Mouse (Mus musculus): ENCODE results near the gene Ebpl. TPM values are rescaled to one million over a fixed set of nuclear protein-coding genes. Genes with fewer than 3 reads are reported as not detected.

Gene Ebpl
- polyA plus RNA-seq, 1 experiment from 2014 or later: 6.7 TPM

Other genes starting within 250 kb of the Ebpl start
- 2.4 TPM in 2 replicates for gene Sacs, start 222.0 kb downstream of the Ebpl start, polyA plus RNA-seq (2015; fragmentation: Nextera tagmentation; extraction: Ambion mirVana)
- 0.48 and 0.62 TPM in 2 replicates for gene Sgcg, start 101.9 kb downstream of the Ebpl start, polyA plus RNA-seq (2015; fragmentation: Nextera tagmentation; extraction: Ambion mirVana)
- 2.7 and 3.7 TPM in 2 replicates for gene Arl11, start 50.7 kb downstream of the Ebpl start, polyA plus RNA-seq (2015; fragmentation: Nextera tagmentation; extraction: Ambion mirVana)
- gene Kpna3, start 79.4 kb upstream of the Ebpl start, polyA plus RNA-seq (2015; fragmentation: Nextera tagmentation; extraction: Ambion mirVana): 43.7 and 48.1 TPM in 2 replicates
- 33.9 and 35.5 TPM in 2 replicates for gene Spryd7, start 196.4 kb upstream of the Ebpl start, polyA plus RNA-seq (2015; fragmentation: Nextera tagmentation; extraction: Ambion mirVana)
- 18.2 and 19.2 TPM in 2 replicates for gene Trim13, start 237.8 kb upstream of the Ebpl start, polyA plus RNA-seq (2015; fragmentation: Nextera tagmentation; extraction: Ambion mirVana)
- 0.91 and 1.3 TPM in 2 replicates for gene Kcnrg, start 247.0 kb upstream of the Ebpl start, polyA plus RNA-seq (2015; fragmentation: Nextera tagmentation; extraction: Ambion mirVana)

Measured in thymus, postnatal 0 days (tissue).